Mouse (Mus musculus) G1E (cell line): Measurements from ENCODE around the gene Acyp2.

Experiments used
- CTCF ChIP-seq: IDR thresholded peaks from 2 replicates; pipeline ENCODE4 v1.5.1; 2012; ENCODE audit warnings: low read depth, low read length, inconsistent platforms, mixed read lengths
- GATA1 ChIP-seq: IDR thresholded peaks from 2 replicates; pipeline ENCODE4 v1.6.1; 2012; ENCODE audit warnings: borderline replicate concordance, low read length, inconsistent platforms, mixed read lengths

DNA sequence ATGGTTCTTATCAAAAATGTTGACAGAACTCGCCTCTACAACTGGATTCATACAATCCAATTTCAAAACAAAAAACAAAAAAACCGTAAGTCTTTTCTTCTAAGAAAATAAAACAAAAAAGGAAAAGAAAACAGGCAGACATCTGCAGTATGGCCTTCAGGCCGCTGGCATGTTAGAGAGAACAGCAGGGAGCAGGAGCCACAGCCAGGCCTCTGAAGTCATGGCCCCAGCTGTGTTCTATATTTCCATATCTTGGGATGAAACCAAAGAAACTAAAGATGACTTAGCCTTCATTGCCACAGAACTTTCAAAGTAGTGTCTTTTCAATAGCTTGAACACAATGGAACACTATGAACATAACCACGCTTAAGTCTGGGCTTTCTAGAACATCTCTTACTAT lies 31.2 kb downstream of the Acyp2 start:
- TF ChIP-seq CTCF: no peak
- no peak for TF ChIP-seq GATA1
